Mouse (Mus musculus) cerebellum, postnatal 14 days (tissue): ENCODE measurements around the gene Irf2bpl.

ENCODE experiments used
- DNase-seq, 2 experiments: peaks; one replicate each; pipeline ENCODE4 v3.0.0; 2021; ENCODE audit warnings: mixed read lengths in 2 of 2

Gene Irf2bpl

DNA sequence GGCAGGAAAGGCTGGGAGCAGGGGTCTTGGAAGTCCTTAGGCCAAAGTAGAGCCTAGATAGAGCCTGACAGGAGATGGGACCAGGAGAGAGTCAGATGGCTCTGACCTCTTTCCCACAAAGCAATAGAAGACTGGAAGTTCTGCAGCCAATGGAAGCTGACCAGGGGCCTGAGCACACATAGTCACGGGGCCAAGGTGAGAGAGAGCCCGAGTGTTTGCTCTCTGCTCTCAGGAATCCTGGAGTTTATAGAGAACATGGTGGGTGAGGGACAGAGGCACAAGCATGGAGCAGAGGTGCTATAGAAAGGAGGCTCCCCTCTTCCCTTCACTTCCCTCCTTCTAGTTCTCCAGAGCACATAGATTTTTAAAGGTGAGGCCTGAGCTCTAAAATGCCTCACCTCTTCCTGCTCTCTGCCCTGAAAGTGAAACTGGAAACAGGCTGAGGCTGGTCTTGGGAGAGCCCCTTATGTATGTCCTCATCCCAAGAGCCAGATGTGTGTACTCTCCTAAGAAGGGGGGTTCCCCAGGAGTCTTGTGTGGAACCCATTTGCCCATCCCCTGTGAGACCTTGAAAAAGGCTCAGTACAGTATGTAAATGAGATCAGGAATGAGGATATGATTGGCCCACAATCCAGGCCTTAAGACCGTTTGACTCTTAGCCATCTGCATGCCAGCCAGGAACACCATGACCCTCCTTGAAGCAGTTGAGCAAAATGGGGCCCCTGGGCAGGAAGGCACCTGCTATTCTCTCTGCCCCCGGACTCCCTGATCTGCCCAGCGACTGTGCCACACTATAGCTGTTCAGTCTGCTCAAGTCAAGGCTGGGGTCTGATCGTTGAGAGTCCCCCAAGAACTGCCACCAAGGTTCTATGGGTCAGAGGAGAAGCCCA, 25.4 kb downstream of the Irf2bpl start:
- no peak for DNase-seq

DNA sequence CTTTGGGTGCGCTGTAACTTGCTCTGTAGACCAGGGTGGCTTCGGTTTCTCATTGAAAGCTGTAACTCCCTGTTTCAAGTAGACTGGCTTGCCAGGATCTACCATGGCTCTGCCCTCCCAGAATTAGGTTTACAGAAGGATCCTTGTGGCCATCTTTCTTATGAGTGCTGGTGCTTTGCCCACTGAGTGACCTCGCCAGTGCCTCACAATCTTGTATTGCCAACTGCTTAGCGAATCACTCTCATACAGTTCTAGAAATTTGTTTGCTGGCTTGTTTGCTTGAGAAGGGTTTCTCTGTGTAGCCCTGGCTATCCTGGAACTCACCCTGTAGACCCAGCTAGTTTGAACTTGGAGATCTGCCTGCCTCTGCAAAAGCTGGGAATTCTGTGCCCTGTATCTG, 26.1 kb downstream of the Irf2bpl start:
- no peak for DNase-seq

DNA sequence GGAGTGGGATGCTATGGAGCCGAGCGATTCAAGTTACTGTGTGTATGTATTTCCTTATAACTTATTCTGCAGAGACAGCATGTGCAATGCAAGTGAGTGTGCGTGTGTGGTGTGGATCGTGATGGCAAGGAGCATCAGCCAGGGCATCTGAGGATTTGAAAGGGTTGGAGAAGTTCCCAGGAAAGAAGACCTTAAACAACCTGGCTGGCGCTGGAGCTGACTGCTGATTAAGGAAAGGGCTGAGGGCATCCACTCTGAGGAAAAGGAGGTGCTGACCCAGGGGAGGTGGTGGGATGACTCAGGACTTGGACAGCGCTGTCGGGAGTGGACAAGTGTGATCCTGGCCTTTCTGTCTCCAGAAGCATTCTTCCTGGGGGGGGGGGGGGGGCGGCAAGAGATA, 27.3 kb downstream of the Irf2bpl start:
- DNase-seq = peak; percentile 49 to 52

DNA sequence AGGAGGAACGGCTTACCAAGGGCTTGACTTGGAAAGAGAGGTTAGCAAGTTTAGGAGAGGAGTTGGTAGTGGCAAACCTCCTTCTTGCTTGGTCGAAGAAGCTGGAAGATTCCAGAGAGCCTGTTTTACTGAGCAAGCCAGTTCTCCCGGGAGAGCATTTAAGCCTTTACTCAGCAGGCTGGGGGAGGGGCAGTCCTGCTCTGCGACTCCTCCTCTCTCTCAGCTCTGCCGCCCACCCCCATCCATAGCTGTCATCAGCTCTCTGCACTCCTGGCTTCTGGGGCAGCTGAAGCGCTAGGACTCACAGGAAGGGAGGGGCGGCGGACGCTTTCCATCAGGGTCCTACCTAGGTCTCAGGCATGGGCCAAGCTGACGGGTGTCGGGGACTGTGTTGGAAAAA, 28.9 kb downstream of the Irf2bpl start:
- DNase-seq = peak in 1 of 2 experiments; percentile 64

DNA sequence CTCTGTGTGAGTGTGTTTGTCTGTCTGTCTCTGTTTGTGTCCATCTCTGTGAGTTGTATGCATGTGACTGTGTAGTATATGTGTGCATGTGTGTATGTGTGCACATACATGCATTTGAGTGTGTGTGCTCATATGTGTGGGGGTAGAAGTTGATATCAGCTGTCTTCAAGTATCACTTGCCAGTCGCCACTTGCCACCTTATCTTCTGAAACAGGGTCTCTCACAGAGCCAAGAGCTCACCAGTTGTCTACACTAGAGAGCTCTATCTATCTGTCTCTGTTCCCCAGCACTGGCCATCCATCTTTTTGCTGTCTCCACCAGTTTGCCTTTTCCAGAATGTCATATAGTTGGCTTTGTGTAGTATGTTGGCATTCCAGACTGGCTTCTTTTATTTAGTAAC, 31.1 kb downstream of the Irf2bpl start:
- DNase-seq = no peak

DNA sequence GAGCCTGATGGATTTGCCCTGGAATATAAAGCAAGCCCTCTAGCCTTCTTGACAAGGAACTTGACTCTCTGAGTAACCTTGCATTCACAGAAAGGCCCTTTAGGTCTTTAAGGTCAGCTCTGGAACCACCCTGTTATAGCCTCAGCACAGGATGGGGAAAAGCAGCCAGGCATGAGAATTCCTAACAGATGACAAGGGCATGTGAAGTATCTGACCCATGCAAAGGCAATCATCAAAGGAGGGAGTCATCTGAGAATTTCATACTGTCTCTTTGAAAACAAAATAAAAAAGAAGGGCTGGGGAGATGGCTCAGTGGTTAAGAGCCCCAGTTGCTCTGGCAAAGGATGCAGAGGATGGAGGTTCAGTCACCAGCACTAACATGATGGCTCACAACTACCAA, 33.3 kb downstream of the Irf2bpl start:
- DNase-seq = no peak

DNA sequence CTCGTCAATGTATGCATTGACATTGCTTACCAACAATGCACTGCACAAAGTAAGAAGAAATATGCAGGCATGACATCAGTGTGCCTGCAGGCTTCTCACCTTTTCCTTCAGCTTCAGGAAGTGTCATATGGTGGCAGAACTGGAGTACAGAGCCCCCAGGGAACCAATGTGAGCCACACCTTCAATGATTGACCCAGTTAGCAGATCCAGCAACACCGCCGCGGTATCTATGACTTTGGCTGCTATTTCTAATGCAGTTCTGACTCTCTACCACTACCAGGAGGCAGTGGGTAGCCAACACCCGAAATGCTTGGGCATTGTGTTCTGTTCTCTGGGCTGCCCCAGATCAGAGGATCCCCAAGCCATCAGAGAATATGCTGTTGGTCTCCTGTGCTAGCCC, 33.9 kb downstream of the Irf2bpl start:
- no peak for DNase-seq

DNA sequence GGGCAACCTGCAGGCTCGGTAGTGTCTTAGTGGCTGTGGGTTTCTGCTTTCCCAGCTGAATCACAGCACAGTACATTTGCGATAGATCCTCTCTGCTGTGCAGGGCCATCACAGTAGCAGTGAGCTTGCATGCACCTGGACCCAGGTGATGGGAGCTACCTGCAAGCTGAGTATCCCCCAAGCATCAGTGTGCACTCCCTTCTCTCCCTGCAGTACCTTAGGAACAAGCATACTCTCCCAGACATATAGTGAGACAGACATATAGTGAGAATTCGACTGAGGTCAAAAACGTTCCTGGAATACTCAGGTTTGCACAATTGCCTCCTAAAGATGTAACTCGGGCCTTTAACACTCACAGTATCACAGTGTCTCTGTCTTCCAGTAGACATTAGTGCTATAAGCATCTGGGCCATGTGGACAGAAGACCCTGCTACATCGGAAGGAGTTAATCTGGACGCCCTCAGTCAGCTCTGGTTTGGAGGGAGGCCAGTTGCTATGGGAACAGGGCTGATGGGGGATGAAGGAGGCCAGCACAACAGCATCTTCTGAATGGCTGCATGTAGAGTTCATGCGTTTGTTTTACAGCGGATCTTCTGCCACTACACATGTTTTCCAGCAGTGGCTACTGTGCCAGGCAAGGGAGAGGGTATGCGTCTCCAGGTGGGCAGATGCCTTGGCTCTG, 34.5 kb downstream of the Irf2bpl start:
- DNase-seq = peak; percentile 82 to 89

DNA sequence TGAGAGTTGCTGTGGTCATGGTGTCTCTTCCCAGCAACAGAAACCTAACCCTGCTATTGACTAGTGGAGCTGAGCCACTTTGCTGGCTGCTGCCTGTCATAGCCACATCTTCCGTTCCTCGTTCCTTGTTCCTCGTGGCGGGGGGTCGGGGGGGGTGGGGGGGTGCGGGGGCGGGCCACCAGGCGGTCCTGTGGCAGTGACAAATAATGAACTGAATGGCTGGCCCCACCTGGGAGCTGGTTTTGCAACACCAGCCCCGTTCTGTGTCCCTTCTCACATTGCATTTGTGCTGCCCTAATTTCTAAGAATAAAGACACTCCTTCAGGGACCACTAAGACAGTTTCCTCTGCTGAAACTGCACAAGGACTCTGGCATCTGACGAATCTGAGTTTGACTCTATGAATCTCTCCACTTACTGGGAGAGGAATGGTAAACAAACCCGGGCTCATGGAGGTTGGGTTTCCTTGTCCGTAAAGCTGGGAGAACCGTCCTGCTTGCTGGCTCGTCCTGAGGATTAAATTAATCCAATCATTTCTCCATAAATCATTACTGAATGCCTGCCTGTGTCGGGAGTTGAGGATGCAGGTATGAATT, 41.6 kb downstream of the Irf2bpl start:
- no peak for DNase-seq

DNA sequence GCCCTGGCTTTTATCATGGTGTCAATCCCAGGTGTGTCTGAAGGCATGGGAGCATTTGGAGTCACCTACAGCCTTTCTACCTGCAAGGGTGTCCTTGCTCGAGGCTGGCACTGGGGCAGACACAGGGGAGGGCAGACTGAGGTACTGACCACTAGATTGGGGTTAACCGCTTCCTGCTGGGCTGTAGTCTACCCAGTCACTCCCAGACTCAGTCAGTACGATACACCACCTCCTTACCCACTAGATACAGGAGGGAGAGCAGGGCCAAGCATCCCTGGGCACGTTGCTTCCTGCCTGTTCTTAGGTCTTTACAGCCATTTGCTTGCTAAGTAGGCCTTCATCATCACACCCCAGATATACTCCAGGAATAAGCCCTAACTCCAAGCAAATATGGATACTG, 44.1 kb downstream of the Irf2bpl start:
- no peak for DNase-seq

DNA sequence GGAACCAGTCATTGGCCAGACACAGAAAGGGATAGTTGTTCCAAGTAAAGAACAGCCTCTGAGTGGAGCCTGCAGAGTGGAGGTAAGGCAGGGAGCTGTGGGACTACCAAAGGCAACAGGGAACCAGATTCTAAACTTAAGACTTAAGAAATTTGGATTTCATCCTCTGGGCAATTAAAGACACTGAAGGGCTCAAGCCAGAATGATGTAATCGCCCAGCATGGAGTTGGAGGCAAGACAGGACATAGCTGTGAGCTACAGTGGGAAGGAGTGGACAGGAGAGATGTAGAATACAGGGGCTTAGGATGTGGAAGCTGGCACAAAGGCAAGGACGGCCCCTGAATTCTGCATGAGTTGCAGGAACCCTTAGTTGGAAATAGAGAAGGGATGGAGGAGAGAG, 46.4 kb downstream of the Irf2bpl start:
- DNase-seq = no peak

DNA sequence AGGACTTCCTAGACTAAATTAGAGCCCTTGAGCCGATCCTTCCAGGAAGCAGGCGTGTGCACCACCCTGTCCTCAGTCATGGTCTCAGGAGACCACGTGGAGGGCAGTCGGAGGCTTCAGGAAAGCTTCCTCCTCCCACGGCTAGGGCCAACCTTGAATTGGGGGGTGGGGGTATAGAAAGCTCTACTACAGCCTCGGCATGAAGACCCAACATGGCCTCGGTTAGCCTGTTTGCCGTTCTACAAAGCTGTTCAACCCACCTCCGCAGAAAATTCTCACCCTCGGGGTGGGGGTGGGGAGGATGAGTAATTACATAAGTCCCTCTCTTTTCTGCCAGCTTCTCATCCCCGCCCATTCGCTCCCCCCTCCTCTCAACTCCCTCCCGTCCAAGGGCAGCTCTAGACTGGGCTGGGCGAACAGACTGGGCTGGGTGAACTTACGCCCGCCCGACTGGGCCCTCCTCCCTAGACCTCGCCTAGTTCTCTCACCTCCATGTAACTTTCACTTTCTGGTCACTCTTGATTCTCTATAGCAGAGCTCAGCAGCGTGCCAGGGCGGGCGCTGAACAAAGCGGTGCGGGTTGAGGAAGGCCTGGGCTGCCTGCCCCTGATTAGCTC, 48.1 kb downstream of the Irf2bpl start:
- peak; percentile 42 to 64 for DNase-seq

DNA sequence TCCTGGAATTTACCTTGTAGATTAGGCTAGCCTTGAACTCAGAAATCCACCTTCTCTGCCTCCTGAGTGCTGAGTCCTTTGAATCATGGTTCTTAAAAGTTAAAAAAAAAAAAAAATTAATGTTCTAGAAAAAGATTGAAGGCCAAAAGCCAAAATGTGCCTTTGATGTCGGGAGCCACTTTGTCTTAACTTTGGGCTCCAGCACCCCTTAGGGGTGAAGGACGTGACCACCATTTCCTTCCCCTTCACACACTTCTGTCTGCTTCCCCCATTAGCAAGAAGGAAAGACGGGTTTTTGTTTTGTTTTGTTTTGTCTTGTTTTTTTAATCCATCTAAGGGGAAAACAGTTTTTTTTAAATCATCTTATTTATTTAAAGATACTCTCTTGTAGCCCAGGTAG, 48.7 kb downstream of the Irf2bpl start:
- no peak for DNase-seq

DNA sequence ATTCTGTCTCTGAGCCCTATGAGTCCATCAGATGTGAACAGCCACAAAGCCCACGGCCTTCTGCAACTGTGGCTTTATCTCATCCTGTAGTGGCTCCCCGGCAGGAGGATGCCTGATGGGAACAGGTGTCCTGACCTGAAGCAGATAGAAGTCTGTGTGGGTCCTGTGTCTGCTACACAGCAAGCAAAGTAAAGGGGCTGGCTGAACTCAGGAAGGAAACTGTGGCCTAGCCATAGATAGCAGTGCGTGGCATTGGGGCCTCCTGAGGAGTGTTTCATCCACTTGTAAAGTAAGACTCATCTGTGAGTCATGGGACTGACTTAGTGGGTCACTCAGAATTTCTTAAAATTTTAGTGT, 50.2 kb downstream of the Irf2bpl start:
- no peak for DNase-seq

DNA sequence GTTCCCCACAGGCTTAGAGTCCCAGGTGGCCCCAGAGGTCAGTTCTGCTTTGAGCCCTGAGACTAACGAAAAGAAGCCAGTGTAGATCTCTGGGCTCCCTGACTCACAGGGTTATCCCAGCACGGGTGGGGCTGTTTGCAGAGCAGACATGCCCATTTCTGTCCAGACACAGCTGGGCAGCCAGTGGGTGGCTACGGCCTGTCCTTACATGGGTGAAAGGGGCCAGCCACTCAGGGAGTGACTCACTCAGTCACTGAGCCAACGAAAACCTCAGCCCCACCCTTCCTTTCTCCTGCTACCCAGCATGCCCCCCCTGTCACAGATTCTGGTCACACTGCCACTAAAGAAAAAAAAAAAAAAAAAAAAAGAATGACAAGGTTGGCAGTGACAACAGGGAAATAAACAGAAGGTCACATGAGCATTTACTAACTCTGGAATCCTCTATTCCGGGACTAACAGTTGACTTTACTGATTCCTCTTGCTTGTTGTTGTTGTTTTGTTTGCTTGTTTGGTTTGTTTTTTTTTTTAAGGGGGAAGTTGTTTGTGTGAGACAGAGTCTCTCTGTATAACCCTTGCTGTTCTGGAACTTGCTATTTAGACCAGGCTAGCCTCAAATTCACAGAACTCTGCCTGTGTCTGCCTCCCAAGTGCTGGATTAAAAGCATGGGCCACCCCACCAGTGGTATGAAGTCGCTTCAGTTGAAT, 50.7 kb downstream of the Irf2bpl start:
- DNase-seq = no peak

DNA sequence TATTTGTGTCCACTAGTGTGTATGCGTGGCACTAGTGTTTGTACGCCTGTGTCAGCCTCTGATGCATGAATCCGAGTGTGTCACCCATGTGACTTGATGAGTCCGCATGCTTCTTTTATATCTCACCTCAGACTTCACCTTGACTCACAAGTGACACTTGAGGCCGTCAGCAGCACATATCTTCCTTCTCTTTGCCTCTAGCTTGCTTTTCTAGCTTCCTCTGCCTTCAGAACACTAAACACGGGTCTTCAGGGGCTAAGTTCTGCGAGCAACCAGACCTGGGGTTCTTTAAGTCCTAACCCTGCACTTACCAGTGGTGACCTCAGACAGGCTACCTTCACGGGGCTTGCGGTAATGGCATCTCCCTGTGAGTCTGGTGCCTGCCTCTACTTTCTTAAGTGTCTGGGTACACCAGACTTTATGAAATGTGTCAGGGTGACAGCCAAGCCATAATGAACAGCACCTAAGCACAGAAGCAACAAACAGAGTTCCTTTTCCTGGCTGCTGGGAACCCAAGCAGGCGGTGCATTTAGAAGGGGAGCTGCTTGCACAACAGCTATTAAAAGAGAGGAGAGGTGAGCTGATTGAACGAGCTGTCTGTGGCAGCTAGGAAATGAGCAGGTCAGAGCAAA, 51.9 kb downstream of the Irf2bpl start:
- DNase-seq = no peak

DNA sequence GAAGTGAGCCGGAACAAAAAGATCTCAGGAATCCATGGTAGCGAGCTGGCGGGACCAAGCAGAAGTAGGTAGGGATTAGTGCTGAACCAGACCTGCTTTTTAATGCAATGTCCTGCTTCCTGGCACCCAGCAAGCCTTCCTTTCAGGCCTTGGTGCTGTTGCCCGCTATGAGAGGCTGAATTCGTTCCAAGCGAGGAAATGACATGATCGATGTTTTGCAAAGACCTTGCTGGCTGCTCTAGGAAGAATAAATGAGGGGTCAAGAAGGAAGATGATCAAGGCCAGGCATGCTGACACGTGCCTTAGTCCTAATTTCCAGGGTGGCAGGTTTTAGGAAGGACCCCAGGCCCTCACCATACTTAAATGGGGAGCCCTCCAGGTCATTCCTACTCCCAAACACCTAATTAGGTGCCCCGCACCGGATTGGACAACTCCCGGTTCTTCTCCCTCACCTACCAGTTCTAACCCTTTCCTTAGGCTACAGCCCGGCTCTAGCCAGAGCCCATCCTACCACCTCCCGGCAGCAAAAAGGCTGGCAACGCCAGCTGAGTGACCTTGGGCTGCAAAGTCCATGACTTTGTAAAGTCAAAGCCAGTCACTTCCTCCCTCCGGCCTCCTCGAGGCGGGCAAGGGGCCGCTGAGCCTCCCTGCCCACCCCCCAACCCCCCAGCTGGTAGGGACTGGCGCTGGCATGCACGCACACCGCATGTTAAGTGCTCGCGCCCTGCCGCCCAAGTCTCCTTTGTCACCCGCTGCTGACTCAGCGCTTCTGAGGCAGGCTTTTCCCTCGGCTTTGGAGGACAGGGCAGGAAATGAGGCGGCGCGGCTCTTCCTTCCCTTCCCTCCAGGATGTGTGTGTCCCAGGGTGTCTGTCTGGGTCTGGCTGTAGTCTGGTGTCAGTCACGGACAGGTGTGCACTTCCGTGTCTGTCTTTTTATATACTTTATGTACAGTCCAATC, 52.7 kb downstream of the Irf2bpl start:
- DNase-seq = peak in 1 of 2 experiments; percentile 63
